In the genomic region with DNA sequence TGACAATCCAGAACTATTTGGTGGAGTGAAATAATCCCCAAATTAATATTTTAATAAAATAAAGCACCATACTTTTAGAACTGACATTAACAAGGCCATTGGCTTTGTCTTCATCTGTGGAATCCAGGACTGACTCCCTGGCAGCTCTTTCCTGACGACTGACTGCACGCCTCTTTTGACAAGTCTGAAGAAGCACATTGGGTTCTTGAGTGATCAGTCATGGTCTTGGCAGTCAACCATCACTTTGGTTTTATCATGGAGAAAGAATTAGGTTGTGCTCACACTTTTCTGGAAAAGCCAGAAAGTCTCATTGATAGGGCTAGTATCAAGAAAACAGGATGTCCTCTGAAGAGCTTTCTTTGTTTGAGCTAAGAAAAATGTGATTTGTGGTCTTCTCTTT, we compare ENCODE assay signal across 20 mouse cellular contexts.
DNase-seq lines count a peak whose midpoint lies in the region; ATAC-seq and TF ChIP-seq lines count a peak whose summit lies in the region.
"Had no signal": no experiment of that assay in that cellular context is flagged by ENCODE, and none has a peak within 500 bp of the region (broad histone marks: within the 10 kb centered on the region; RNA-seq: fewer than 3 reads in every experiment).

No protein-coding gene starts in this region.

- no peak for TF ChIP-seq CTCF in heart, adult 2 months (IDR thresholded peaks at IDR 0.05)

- peak; percentile 20 for DNase-seq in heart, adult 8-10 months (ENCODE audit: low spot score)
- DNase-seq in heart, adult 2 months = no peak
- peak; percentile 59 for DNase-seq in 3T3-L1 (ENCODE audit: low read depth, low spot score)
- DNase-seq in Muller cell, postnatal 12 days (ENCODE audit: inconsistent ontology term) = peak; percentile 83
- peak; percentile 5 for DNase-seq in heart, postnatal 4 days
- DNase-seq: adrenal gland, adult 2 months; adrenal gland, postnatal 14 days; cerebellum, adult 11-12 months; cerebellum, adult 9-10 months; cerebellum, postnatal 14 days; gastrocnemius, postnatal 25 days; kidney, adult 11 months; kidney, adult 8-10 months had no signal

- H3K4me1 ChIP-seq in heart, adult 2 months (ENCODE audit: control insufficient read depth, insufficient read depth, low read length) = no peaks in the 10 kb centered on the region
- H3K4me1 ChIP-seq in forebrain, embryonic 12.5 days = no peaks in the 10 kb centered on the region
- H3K4me1 ChIP-seq in hindbrain, embryonic 16.5 days (ENCODE audit: control insufficient read depth, insufficient read depth, low read depth, low read length) = no peaks in the 10 kb centered on the region
- H3K4me1 ChIP-seq: forebrain, embryonic 15.5 days; hindbrain, embryonic 12.5 days; hindbrain, embryonic 15.5 days; intestine, embryonic 15.5 days had no signal

- H3K4me3 ChIP-seq in heart, adult 2 months = no peak overlapping the region
- no peak overlapping the region for H3K4me3 ChIP-seq in forebrain, embryonic 12.5 days (replicated peaks)
- H3K4me3 ChIP-seq in hindbrain, embryonic 16.5 days (ENCODE audit: low read length) = no peak overlapping the region
- H3K4me3 ChIP-seq: forebrain, embryonic 15.5 days; hindbrain, embryonic 12.5 days; hindbrain, embryonic 15.5 days; intestine, embryonic 15.5 days; kidney, embryonic 15.5 days had no signal

- no peaks in the 10 kb centered on the region for H3K9me3 ChIP-seq in forebrain, embryonic 12.5 days
- H3K9me3 ChIP-seq in hindbrain, embryonic 16.5 days (ENCODE audit: control insufficient read depth, low read length) = no peaks in the 10 kb centered on the region
- H3K9me3 ChIP-seq: forebrain, embryonic 15.5 days; hindbrain, embryonic 12.5 days; hindbrain, embryonic 15.5 days; intestine, embryonic 15.5 days; kidney, embryonic 15.5 days had no signal

- no peak for TF ChIP-seq POLR2A in heart, adult 2 months (IDR thresholded peaks at IDR 0.05; ENCODE audit: insufficient read depth, low read depth, low read length)

- TF ChIP-seq EP300 in heart, adult 2 months (IDR thresholded peaks at IDR 0.05; ENCODE audit: insufficient read depth, low read depth, low read length) = no peak

- H3K79me2 ChIP-seq in heart, adult 2 months (replicated peaks; ENCODE audit: control insufficient read depth, insufficient read depth, low read length) = no peaks in the 10 kb centered on the region

- no peaks in the 10 kb centered on the region; the same call in 1 of the 2 replicates for H3K36me3 ChIP-seq in heart, adult 2 months (ENCODE audit: control insufficient read depth, insufficient read depth, low read length)
- H3K36me3 ChIP-seq in forebrain, embryonic 12.5 days (replicated peaks) = no peaks in the 10 kb centered on the region
- H3K36me3 ChIP-seq in hindbrain, embryonic 16.5 days (ENCODE audit: control insufficient read depth, insufficient read depth, low read length) = no peaks in the 10 kb centered on the region
- H3K36me3 ChIP-seq: forebrain, embryonic 15.5 days; hindbrain, embryonic 12.5 days; hindbrain, embryonic 15.5 days; intestine, embryonic 15.5 days; kidney, embryonic 15.5 days had no signal

- no peaks in the 10 kb centered on the region for H3K27me3 ChIP-seq in heart, adult 2 months (ENCODE audit: control insufficient read depth, insufficient read depth, low read length)
- no peaks in the 10 kb centered on the region for H3K27me3 ChIP-seq in forebrain, embryonic 12.5 days
- no peaks in the 10 kb centered on the region for H3K27me3 ChIP-seq in hindbrain, embryonic 16.5 days (replicated peaks; ENCODE audit: control insufficient read depth, insufficient read depth, low read length)
- H3K27me3 ChIP-seq: forebrain, embryonic 15.5 days; hindbrain, embryonic 12.5 days; hindbrain, embryonic 15.5 days; intestine, embryonic 15.5 days; kidney, embryonic 15.5 days had no signal

- no peak for ATAC-seq in forebrain, embryonic 12.5 days (ENCODE audit: low FRiP score)
- ATAC-seq in hindbrain, embryonic 16.5 days = no peak
- ATAC-seq: forebrain, embryonic 15.5 days; intestine, embryonic 15.5 days had no signal

- no peak overlapping the region for H3K9ac ChIP-seq in heart, adult 2 months (ENCODE audit: low read depth, low read length)
- H3K9ac ChIP-seq in forebrain, embryonic 12.5 days = no peak overlapping the region
- H3K9ac ChIP-seq in hindbrain, embryonic 16.5 days (ENCODE audit: low read depth, low read length) = no peak overlapping the region
- H3K9ac ChIP-seq: forebrain, embryonic 15.5 days; hindbrain, embryonic 12.5 days; hindbrain, embryonic 15.5 days; intestine, embryonic 15.5 days; kidney, embryonic 15.5 days had no signal

- H3K4me2 ChIP-seq in forebrain, embryonic 12.5 days = no peak overlapping the region
- H3K4me2 ChIP-seq in hindbrain, embryonic 16.5 days (ENCODE audit: low read length) = no peak overlapping the region
- H3K4me2 ChIP-seq: forebrain, embryonic 15.5 days; hindbrain, embryonic 12.5 days; hindbrain, embryonic 15.5 days; intestine, embryonic 15.5 days; kidney, embryonic 15.5 days had no signal

- 56% methylated on average over 2 of the region's 2 CpGs for WGBS in heart, adult 2 months
- WGBS in forebrain, embryonic 12.5 days = 89% methylated on average over 2 of the region's 2 CpGs
- WGBS in hindbrain, embryonic 16.5 days = 76% methylated on average over 2 of the region's 2 CpGs

- intact Hi-C loops in heart, adult 2 months (cut with DNase I) = no loop called here

- no peak overlapping the region for H3K27ac ChIP-seq in heart, adult 2 months
- H3K27ac ChIP-seq in forebrain, embryonic 12.5 days = no peak overlapping the region
- no peak overlapping the region for H3K27ac ChIP-seq in hindbrain, embryonic 16.5 days (ENCODE audit: low read depth, low read length)
- H3K27ac ChIP-seq: forebrain, embryonic 15.5 days; hindbrain, embryonic 12.5 days; hindbrain, embryonic 15.5 days; intestine, embryonic 15.5 days; kidney, embryonic 15.5 days had no signal

Comparison
In these comparisons a context has a peak if more than half of its experiments do, and no peak if none do; other contexts are left out.
1. DNase-seq: peak in heart, adult 8-10 months (single experiment), 3T3-L1 (single experiment), Muller cell, postnatal 12 days (single experiment) and heart, postnatal 4 days (single experiment); none in heart, adult 2 months (0 of 2).